Mouse (Mus musculus) ES-Bruce4 (cell line): ENCODE data around the gene Ephb6.
A peak's percentile ranks its signal among the peaks of the same experiment; 100 is the strongest.

Source experiments
- CTCF ChIP-seq: IDR thresholded peaks from one replicate; pipeline ENCODE4 v1.8.1; 2011; ENCODE audit warnings: low read depth, low read length
- POLR2A ChIP-seq: IDR thresholded peaks from one replicate; pipeline ENCODE4 v1.8.1; 2011; ENCODE audit warnings: low read length; ENCODE audit not compliant: insufficient read depth

GRCm38 (mm10) chr6:41604401-41605050 is 756 bp upstream of the Ephb6 start:
- TF ChIP-seq CTCF = peak; percentile 78
- TF ChIP-seq POLR2A = no peak
